In genomic region chr7:63225066-63225780, GRCm38 (mm10) we compare ENCODE assay signal across 23 mouse cellular contexts. TPM values are rescaled to one million over a fixed set of nuclear protein-coding genes. Genes with fewer than 3 reads are reported as not detected.
DNase-seq lines count a peak whose midpoint lies in the region; ATAC-seq and TF ChIP-seq lines count a peak whose summit lies in the region.
"Had no signal": no experiment of that assay in that cellular context is flagged by ENCODE, and none has a peak within 500 bp of the region (broad histone marks: within the 10 kb centered on the region; RNA-seq: fewer than 3 reads in every experiment).

No protein-coding gene starts in this region.

- no peaks in the 10 kb centered on the region for H3K27me3 ChIP-seq in hindbrain, postnatal 0 days (ENCODE audit: insufficient read depth, low read length)
- no peaks in the 10 kb centered on the region for H3K27me3 ChIP-seq in hindbrain, embryonic 16.5 days (replicated peaks; ENCODE audit: control insufficient read depth, insufficient read depth, low read length)
- H3K27me3 ChIP-seq in E14TG2a.4 (ENCODE audit: insufficient read depth, low read length): 0 out of 2 replicates have a peak, but pooled peaks cover 4% of the 10 kb centered on the region
- no peaks in the 10 kb centered on the region for H3K27me3 ChIP-seq in ES-Bruce4 (ENCODE audit: control insufficient read depth, insufficient read depth, low read length, poor library complexity, severe bottlenecking)
- H3K27me3 ChIP-seq in kidney, embryonic 15.5 days: no peaks in the 10 kb centered on the region
- H3K27me3 ChIP-seq: embryonic facial prominence, embryonic 13.5 days; embryonic facial prominence, embryonic 15.5 days; forebrain, embryonic 13.5 days; forebrain, embryonic 15.5 days; Patski had no signal

- peak; percentile 76 for TF ChIP-seq EP300 in ES-Bruce4 (IDR thresholded peaks at IDR 0.05; ENCODE audit: insufficient read depth, low read depth, low read length)

- H3K4me2 ChIP-seq in hindbrain, postnatal 0 days (ENCODE audit: low read depth, low read length): no peak overlapping the region
- H3K4me2 ChIP-seq in hindbrain, embryonic 16.5 days (ENCODE audit: low read length): no peak overlapping the region
- H3K4me2 ChIP-seq in kidney, embryonic 15.5 days: no peak overlapping the region
- H3K4me2 ChIP-seq: embryonic facial prominence, embryonic 13.5 days; embryonic facial prominence, embryonic 15.5 days; forebrain, embryonic 13.5 days; forebrain, embryonic 15.5 days had no signal

- DNase-seq in hindbrain, postnatal 0 days (ENCODE audit: low spot score): no peak
- peak; percentile 76 for DNase-seq in R1 (ENCODE audit: low read depth, low spot score)
- DNase-seq in left cerebral cortex, adult 18-20 months (ENCODE audit: low spot score in 2 of 2): no peak
- DNase-seq in embryo, embryonic 10.5 days (ENCODE audit: low spot score): no peak
- DNase-seq: adrenal gland, adult 8-10 months; adrenal gland, postnatal 14 days; adrenal gland, postnatal 36 days; cerebellum, adult 11-12 months; cerebellum, adult 8-10 months; cerebellum, adult 9-11 months; embryo, embryonic 11 days; forebrain, postnatal 0 days had no signal

- 20% methylated on average over 7 of the region's 7 CpGs for WGBS in hindbrain, postnatal 0 days
- WGBS in hindbrain, embryonic 16.5 days: 26% methylated on average over 7 of the region's 7 CpGs
- 37% methylated on average over 7 of the region's 7 CpGs for WGBS in kidney, embryonic 15.5 days

- H3K4me1 ChIP-seq in hindbrain, postnatal 0 days (ENCODE audit: insufficient read depth, low read length): no peaks in the 10 kb centered on the region
- no peaks in the 10 kb centered on the region for H3K4me1 ChIP-seq in hindbrain, embryonic 16.5 days (ENCODE audit: control insufficient read depth, insufficient read depth, low read depth, low read length)
- peaks cover 29% of the 10 kb centered on the region for H3K4me1 ChIP-seq in E14TG2a.4 (replicated peaks; ENCODE audit: low read depth, low read length)
- H3K4me1 ChIP-seq in ES-Bruce4 (ENCODE audit: control insufficient read depth, insufficient read depth, low read length): no peaks in the 10 kb centered on the region
- H3K4me1 ChIP-seq in kidney, embryonic 15.5 days: no peaks in the 10 kb centered on the region
- H3K4me1 ChIP-seq: embryonic facial prominence, embryonic 13.5 days; embryonic facial prominence, embryonic 15.5 days; forebrain, embryonic 13.5 days; forebrain, embryonic 15.5 days had no signal

- no peak for TF ChIP-seq POLR2A in ES-Bruce4 (IDR thresholded peaks at IDR 0.05; ENCODE audit: insufficient read depth, low read length)

- H3K9ac ChIP-seq in hindbrain, postnatal 0 days (replicated peaks; ENCODE audit: low read length): no peak overlapping the region
- no peak overlapping the region for H3K9ac ChIP-seq in hindbrain, embryonic 16.5 days (ENCODE audit: low read depth, low read length)
- H3K9ac ChIP-seq in ES-Bruce4 (ENCODE audit: low read depth, poor library complexity, severe bottlenecking): no peak overlapping the region
- H3K9ac ChIP-seq in kidney, embryonic 15.5 days: no peak overlapping the region
- H3K9ac ChIP-seq: embryonic facial prominence, embryonic 13.5 days; embryonic facial prominence, embryonic 15.5 days; forebrain, embryonic 13.5 days; forebrain, embryonic 15.5 days; forebrain, postnatal 0 days had no signal

- TF ChIP-seq CTCF in hindbrain, postnatal 0 days (IDR thresholded peaks at IDR 0.05; ENCODE audit: low read depth): 0 out of 2 replicates have a peak, but pooled peaks have one; percentile 2
- TF ChIP-seq CTCF in E14TG2a.4 (conservative IDR thresholded peaks at IDR 0.05; ENCODE audit: low read length) (peak; percentile 30), ES-Bruce4 (IDR thresholded peaks at IDR 0.05; ENCODE audit: low read depth, low read length) (no peak)

- H3K27ac ChIP-seq in hindbrain, postnatal 0 days: no peak overlapping the region
- no peak overlapping the region for H3K27ac ChIP-seq in hindbrain, embryonic 16.5 days (ENCODE audit: low read depth, low read length)
- 0 out of 2 replicates have a peak overlapping the region, but pooled peaks have one; percentile 4 for H3K27ac ChIP-seq in ES-Bruce4 (ENCODE audit: insufficient read depth, low read length)
- H3K27ac ChIP-seq in kidney, embryonic 15.5 days: no peak overlapping the region
- H3K27ac ChIP-seq: embryonic facial prominence, embryonic 13.5 days; embryonic facial prominence, embryonic 15.5 days; forebrain, embryonic 13.5 days; forebrain, embryonic 15.5 days had no signal

- no peaks in the 10 kb centered on the region for H3K36me3 ChIP-seq in hindbrain, postnatal 0 days (ENCODE audit: insufficient read depth, low read length)
- H3K36me3 ChIP-seq in hindbrain, embryonic 16.5 days (ENCODE audit: control insufficient read depth, insufficient read depth, low read length): no peaks in the 10 kb centered on the region
- H3K36me3 ChIP-seq in E14TG2a.4 (ENCODE audit: insufficient read depth, low read length) (no peaks in the 10 kb centered on the region), ES-Bruce4 (ENCODE audit: control insufficient read depth, insufficient read depth, low read length, poor library complexity, severe bottlenecking) (no peaks in the 10 kb centered on the region)
- no peaks in the 10 kb centered on the region for H3K36me3 ChIP-seq in kidney, embryonic 15.5 days
- H3K36me3 ChIP-seq: embryonic facial prominence, embryonic 13.5 days; embryonic facial prominence, embryonic 15.5 days; forebrain, embryonic 15.5 days; G1E had no signal

- no peaks in the 10 kb centered on the region for H3K9me3 ChIP-seq in hindbrain, postnatal 0 days (ENCODE audit: low read length)
- no peaks in the 10 kb centered on the region for H3K9me3 ChIP-seq in hindbrain, embryonic 16.5 days (ENCODE audit: control insufficient read depth, low read length)
- no peaks in the 10 kb centered on the region for H3K9me3 ChIP-seq in E14TG2a.4 (ENCODE audit: low read length)
- no peaks in the 10 kb centered on the region for H3K9me3 ChIP-seq in ES-Bruce4 (replicated peaks; ENCODE audit: control insufficient read depth, insufficient read depth, low read length, poor library complexity, severe bottlenecking)
- H3K9me3 ChIP-seq in kidney, embryonic 15.5 days (replicated peaks): no peaks in the 10 kb centered on the region
- H3K9me3 ChIP-seq: embryonic facial prominence, embryonic 13.5 days; embryonic facial prominence, embryonic 15.5 days; forebrain, embryonic 13.5 days; forebrain, embryonic 15.5 days had no signal

- H3K4me3 ChIP-seq in hindbrain, postnatal 0 days (ENCODE audit: low read length): no peak overlapping the region
- no peak overlapping the region for H3K4me3 ChIP-seq in hindbrain, embryonic 16.5 days (ENCODE audit: low read length)
- H3K4me3 ChIP-seq in E14TG2a.4 (replicated peaks; ENCODE audit: low read length): no peak overlapping the region
- H3K4me3 ChIP-seq in ES-Bruce4 (ENCODE audit: low read depth, low read length): no peak overlapping the region
- H3K4me3 ChIP-seq in kidney, embryonic 15.5 days (replicated peaks): no peak overlapping the region
- H3K4me3 ChIP-seq: embryonic facial prominence, embryonic 13.5 days; embryonic facial prominence, embryonic 15.5 days; forebrain, embryonic 13.5 days; forebrain, embryonic 15.5 days had no signal

- ATAC-seq in hindbrain, postnatal 0 days: no peak
- no peak for ATAC-seq in hindbrain, embryonic 16.5 days
- ATAC-seq in kidney, embryonic 15.5 days (replicated peaks; ENCODE audit: low FRiP score): no peak
- ATAC-seq: activated CD4-positive, CD25-positive, alpha-beta regulatory T cell, adult 4 months; forebrain, embryonic 13.5 days; forebrain, embryonic 15.5 days; forebrain, postnatal 0 days; Patski had no signal

RNA-seq across cellular contexts. Expression of gene Chrna7, which starts 12.9 kb away (rescaled TPM):
- total RNA-seq in hindbrain, postnatal 0 days (2014; rRNA removed): 35.7 and 38.9 TPM in 2 replicates
- 6.8 and 7.6 TPM in 2 replicates for polyA plus RNA-seq in hindbrain, postnatal 0 days (2015; fragmentation: Nextera tagmentation; extraction: Ambion mirVana)
- polyA plus RNA-seq in hindbrain, embryonic 16.5 days (2015; fragmentation: Nextera tagmentation; extraction: Ambion mirVana): 9.9 and 12.7 TPM in 2 replicates
- 1.6 and 2.3 TPM in 2 replicates for polyA plus RNA-seq in ES-Bruce4 (2011; ENCODE audit: insufficient read depth, insufficient read length, low read depth, missing spikeins)
- total RNA-seq in left cerebral cortex, adult 18-20 months (2021): 10 to 100 TPM; 24.3 to 27.3 TPM
- polyA plus RNA-seq in kidney, embryonic 15.5 days (2015; fragmentation: Nextera tagmentation; extraction: Ambion mirVana): 3.4 and 4.5 TPM in 2 replicates
- polyA plus RNA-seq: activated CD4-positive, CD25-positive, alpha-beta regulatory T cell, adult 4 months; G1E had no signal
